Mouse (Mus musculus): ENCODE results near the gene Gm5416. TPM values are rescaled to one million over a fixed set of nuclear protein-coding genes. Genes with fewer than 3 reads are reported as not detected.
"Not testable (repeated sequence)": the region's sequence is repeated elsewhere in the genome, so short reads cannot be mapped to it uniquely, and the experiment has no call there.

Gm5416 gene
- not detected in 2 replicates for polyA plus RNA-seq (2012; ENCODE audit: insufficient read depth, insufficient read length, missing spikeins)

- Histone ChIP-seq H3K4me1 (ENCODE audit: control insufficient read depth, insufficient read depth, low read length) (no peaks in the 10 kb centered on the region), H3K27ac (ENCODE audit: insufficient read depth, low read depth, low read length) (no peak within 1 kb of the TSS), H3K4me3 (ENCODE audit: insufficient read depth, low read length) (no peak within 1 kb of the TSS)
- TF ChIP-seq CTCF (IDR thresholded peaks at IDR 0.05; ENCODE audit: low read depth, low read length) (no peak), POLR2A (IDR thresholded peaks at IDR 0.05; ENCODE audit: borderline replicate concordance, low read depth, low read length) (no peak)
Observed at GRCm38 (mm10) chr16:36209967-36210453, at the start of gene Gm5416. Gm5416 (plus strand) TSS chr16:36210403.

DNA sequence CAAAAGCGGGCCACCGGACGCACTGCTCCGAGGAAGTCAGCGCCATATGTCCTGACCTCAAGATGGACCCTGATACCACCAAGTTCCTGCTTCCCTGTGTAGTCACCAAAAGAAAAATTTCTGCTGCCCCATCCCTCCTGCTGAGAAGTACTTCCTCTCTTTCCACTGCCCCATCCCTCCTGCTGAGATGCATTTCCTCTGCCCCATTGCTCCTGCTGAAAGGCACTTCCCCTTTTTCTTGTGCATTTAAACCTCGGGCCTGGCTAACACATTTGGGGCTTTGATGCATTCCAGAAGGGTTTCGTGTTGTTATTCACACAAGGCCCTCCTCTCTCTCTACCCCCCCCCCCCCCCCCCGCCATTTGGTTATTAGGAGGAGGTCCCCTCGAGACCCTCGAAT, 42.4 kb upstream of the Gm5416 start:
- not testable (repeated sequence) for H3K4me1 ChIP-seq (ENCODE audit: control insufficient read depth, insufficient read depth, low read length); H3K27ac ChIP-seq (ENCODE audit: insufficient read depth, low read depth, low read length); H3K4me3 ChIP-seq (ENCODE audit: insufficient read depth, low read length)

- no peak overlapping the region for H3K27ac ChIP-seq (ENCODE audit: insufficient read depth, low read depth, low read length)
- TF ChIP-seq POLR2A (IDR thresholded peaks at IDR 0.05; ENCODE audit: borderline replicate concordance, low read depth, low read length) (no peak), CTCF (IDR thresholded peaks at IDR 0.05; ENCODE audit: low read depth, low read length) (no peak)
Observed at GRCm38 (mm10) chr16:36176108-36176507, 34.1 kb upstream of the Gm5416 start.

GRCm38 (mm10) chr16:36179910-36180309, 30.3 kb upstream of the Gm5416 start:
- TF ChIP-seq POLR2A (IDR thresholded peaks at IDR 0.05; ENCODE audit: borderline replicate concordance, low read depth, low read length) (no peak), CTCF (IDR thresholded peaks at IDR 0.05; ENCODE audit: low read depth, low read length) (no peak)
- Histone ChIP-seq H3K4me3 (ENCODE audit: insufficient read depth, low read length) (no peak overlapping the region), H3K27ac (ENCODE audit: insufficient read depth, low read depth, low read length) (no peak overlapping the region), H3K4me1 (ENCODE audit: control insufficient read depth, insufficient read depth, low read length) (no peaks in the 10 kb centered on the region)

More at GRCm38 (mm10) chr16:36176108-36176507, 34.1 kb upstream of the Gm5416 start:
- H3K4me1 ChIP-seq (ENCODE audit: control insufficient read depth, insufficient read depth, low read length) = no peaks in the 10 kb centered on the region
- no peak overlapping the region for H3K4me3 ChIP-seq (ENCODE audit: insufficient read depth, low read length)

DNA sequence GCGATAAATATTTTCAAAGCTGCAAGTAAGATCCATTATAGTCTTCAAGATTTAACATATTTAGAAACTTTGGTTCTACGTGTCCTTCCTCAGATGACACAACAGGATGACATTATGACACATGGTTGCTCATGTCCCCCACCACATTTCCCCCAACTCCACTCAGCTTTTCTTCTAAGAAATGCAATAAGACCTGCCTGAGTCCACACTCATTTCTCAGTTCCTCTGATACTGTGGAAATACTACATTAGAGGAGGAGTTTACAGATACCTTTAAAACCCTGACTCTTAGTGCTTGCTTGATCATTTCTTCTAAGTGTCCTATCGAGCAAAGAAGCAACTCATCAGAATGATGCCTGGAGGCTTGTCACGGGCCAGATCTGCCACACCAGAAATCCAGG, 26.3 kb upstream of the Gm5416 start, which contains the start of gene Gm5483:
Gm5483 (plus strand) TSS at position 301 of the 400 bp plus-strand sequence.
- not testable (repeated sequence) for H3K4me3 ChIP-seq (ENCODE audit: insufficient read depth, low read length); H3K4me1 ChIP-seq (ENCODE audit: control insufficient read depth, insufficient read depth, low read length); H3K27ac ChIP-seq (ENCODE audit: insufficient read depth, low read depth, low read length)

- Histone ChIP-seq H3K27ac (ENCODE audit: insufficient read depth, low read depth, low read length) (no peak overlapping the region), H3K4me1 (ENCODE audit: control insufficient read depth, insufficient read depth, low read length) (no peaks in the 10 kb centered on the region), H3K4me3 (ENCODE audit: insufficient read depth, low read length) (no peak overlapping the region)
- no peak for TF ChIP-seq POLR2A (IDR thresholded peaks at IDR 0.05; ENCODE audit: borderline replicate concordance, low read depth, low read length)
- no peak for TF ChIP-seq CTCF (IDR thresholded peaks at IDR 0.05; ENCODE audit: low read depth, low read length)
Observed at GRCm38 (mm10) chr16:36199226-36199625, 11.0 kb upstream of the Gm5416 start.

- no peak overlapping the region for H3K27ac ChIP-seq (ENCODE audit: insufficient read depth, low read depth, low read length)
- no peak for TF ChIP-seq POLR2A (IDR thresholded peaks at IDR 0.05; ENCODE audit: borderline replicate concordance, low read depth, low read length)
- no peak for TF ChIP-seq CTCF (IDR thresholded peaks at IDR 0.05; ENCODE audit: low read depth, low read length)
- no peak overlapping the region for H3K4me3 ChIP-seq (ENCODE audit: insufficient read depth, low read length)
- H3K4me1 ChIP-seq (ENCODE audit: control insufficient read depth, insufficient read depth, low read length) = no peaks in the 10 kb centered on the region
Observed at GRCm38 (mm10) chr16:36203846-36204245, 6.4 kb upstream of the Gm5416 start.

DNA sequence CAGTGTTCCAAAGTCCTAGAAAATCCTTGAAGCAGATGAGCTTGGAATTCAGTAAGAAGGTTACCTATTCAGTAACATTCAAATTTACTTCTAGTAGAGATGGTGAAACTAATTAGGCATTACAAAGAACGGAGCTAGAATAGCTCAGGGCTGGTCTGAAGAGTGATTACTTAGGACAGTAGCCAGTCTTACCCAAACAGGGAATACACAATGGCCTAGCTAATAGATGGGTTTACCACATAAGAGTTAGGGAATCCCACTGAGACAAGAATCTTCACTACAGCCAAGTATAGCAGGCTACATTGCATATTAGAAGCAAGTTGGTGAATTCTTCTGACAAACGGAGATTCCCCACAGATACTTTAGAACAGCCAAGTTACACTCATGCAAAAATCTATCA, 4.5 kb upstream of the Gm5416 start:
- H3K4me3 ChIP-seq (ENCODE audit: insufficient read depth, low read length); H3K27ac ChIP-seq (ENCODE audit: insufficient read depth, low read depth, low read length); H3K4me1 ChIP-seq (ENCODE audit: control insufficient read depth, insufficient read depth, low read length): not testable (repeated sequence)

DNA sequence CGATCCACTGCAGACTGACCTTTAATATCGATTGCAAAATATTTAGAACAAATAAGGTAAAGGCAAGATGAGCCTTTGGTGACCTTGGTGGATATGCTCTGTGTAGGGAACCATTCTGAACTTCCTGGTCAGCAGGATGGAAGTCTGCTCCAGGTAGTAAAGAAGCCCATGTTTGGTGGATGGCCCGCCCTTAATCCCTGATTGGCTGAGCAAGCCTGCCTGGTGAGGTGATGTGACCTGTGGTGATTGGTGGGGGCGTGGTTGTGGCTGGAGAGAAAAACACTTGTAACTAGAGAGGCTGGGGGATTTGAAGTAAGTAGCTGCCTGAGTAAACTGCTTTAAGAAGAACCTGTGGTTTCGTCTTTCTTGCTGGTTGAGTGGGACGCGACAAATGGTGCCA, 11.0 kb downstream of the Gm5416 start, which contains the start of gene 2010005H15Rik:
2010005H15Rik (plus strand) TSS at position 301 of the 400 bp plus-strand sequence.
- H3K4me1 ChIP-seq (ENCODE audit: control insufficient read depth, insufficient read depth, low read length); H3K27ac ChIP-seq (ENCODE audit: insufficient read depth, low read depth, low read length); H3K4me3 ChIP-seq (ENCODE audit: insufficient read depth, low read length): not testable (repeated sequence)

- H3K4me1 ChIP-seq (ENCODE audit: control insufficient read depth, insufficient read depth, low read length); H3K27ac ChIP-seq (ENCODE audit: insufficient read depth, low read depth, low read length); H3K4me3 ChIP-seq (ENCODE audit: insufficient read depth, low read length): not testable (repeated sequence)
Observed at GRCm38 (mm10) chr16:36260585-36260984, 50.4 kb downstream of the Gm5416 start.

Other genes with a start within 250 kb of the Gm5416 start
- gene Kpna1, start 231.7 kb upstream of the Gm5416 start, polyA plus RNA-seq (2012; ENCODE audit: insufficient read depth, insufficient read length, missing spikeins) = 23.4 and 26.4 TPM in 2 replicates
- 5.5 and 6.9 TPM in 2 replicates for gene Wdr5b, start 169.2 kb upstream of the Gm5416 start, polyA plus RNA-seq (2012; ENCODE audit: insufficient read depth, insufficient read length, missing spikeins)
- gene Fam162a, start 138.8 kb upstream of the Gm5416 start, polyA plus RNA-seq (2012; ENCODE audit: insufficient read depth, insufficient read length, missing spikeins) = 49.2 and 57.1 TPM in 2 replicates
- gene Ccdc58, start 138.7 kb upstream of the Gm5416 start, polyA plus RNA-seq (2012; ENCODE audit: insufficient read depth, insufficient read length, missing spikeins) = 19.6 and 33.8 TPM in 2 replicates
- gene Csta1, start 79.2 kb upstream of the Gm5416 start, polyA plus RNA-seq (2012; ENCODE audit: insufficient read depth, insufficient read length, missing spikeins) = not detected in 2 replicates
- gene Stfa2l1, start 53.6 kb upstream of the Gm5416 start, polyA plus RNA-seq (2012; ENCODE audit: insufficient read depth, insufficient read length, missing spikeins) = not detected in 2 replicates
- 0.43 TPM in 1 of 2 replicates, not detected in the other for gene Gm5483, start 26.2 kb upstream of the Gm5416 start, polyA plus RNA-seq (2012; ENCODE audit: insufficient read depth, insufficient read length, missing spikeins)
- gene 2010005H15Rik, start 11.1 kb downstream of the Gm5416 start, polyA plus RNA-seq (2012; ENCODE audit: insufficient read depth, insufficient read length, missing spikeins) = not detected in 2 replicates
- not detected in 2 replicates for gene Stfa1, start 66.5 kb downstream of the Gm5416 start, polyA plus RNA-seq (2012; ENCODE audit: insufficient read depth, insufficient read length, missing spikeins)
- gene BC117090, start 123.9 kb downstream of the Gm5416 start, polyA plus RNA-seq (2012; ENCODE audit: insufficient read depth, insufficient read length, missing spikeins) = not detected in 2 replicates
- gene BC100530, start 157.3 kb downstream of the Gm5416 start, polyA plus RNA-seq (2012; ENCODE audit: insufficient read depth, insufficient read length, missing spikeins) = not detected in 2 replicates
- not detected in 2 replicates for gene Stfa2, start 198.1 kb downstream of the Gm5416 start, polyA plus RNA-seq (2012; ENCODE audit: insufficient read depth, insufficient read length, missing spikeins)
- gene Stfa3, start 245.0 kb downstream of the Gm5416 start, polyA plus RNA-seq (2012; ENCODE audit: insufficient read depth, insufficient read length, missing spikeins) = not detected in 2 replicates